Mouse (Mus musculus) limb, embryonic 14.5 days (tissue): ENCODE data around the gene Tmem233. TPM values are rescaled to one million over a fixed set of nuclear protein-coding genes. Genes with fewer than 3 reads are reported as not detected.

Source experiments
- ATAC-seq: fragments of 200-750 bp; cut with Nextera tagmentation; 2 replicates; pipeline ENCODE4 v1.8.0; 2017; ENCODE audit warnings: low read depth, moderate number of reproducible peaks, moderate TSS enrichment; ENCODE audit not compliant: low FRiP score
- DNase-seq: peaks from one replicate; pipeline ENCODE4 v3.0.0-alpha.2; 2015; ENCODE audit warnings: low spot score
- H3K27ac ChIP-seq: fragments of 300-500 bp; sonication (generic); replicated peaks from 2 replicates; pipeline ENCODE4 v1.5.1; 2014; ENCODE audit warnings: low read depth, mild to moderate bottlenecking, low read length, moderate library complexity, mixed read lengths
- H3K27me3 ChIP-seq: fragments of 300-500 bp; sonication (generic); 2 replicates; pipeline ENCODE4 v1.6.1; 2014; ENCODE audit warnings: low read length, mixed read lengths; ENCODE audit not compliant: control insufficient read depth, insufficient read depth
- H3K36me3 ChIP-seq: fragments of 300-500 bp; sonication (generic); 2 replicates; pipeline ENCODE4 v1.6.1; 2014; ENCODE audit warnings: mild to moderate bottlenecking, low read length, moderate library complexity, mixed read lengths; ENCODE audit not compliant: control insufficient read depth, insufficient read depth
- H3K4me1 ChIP-seq: fragments of 300-500 bp; sonication (generic); 2 replicates; pipeline ENCODE4 v1.6.1; 2014; ENCODE audit warnings: antibody characterized with exemption, low read length, mixed read lengths; ENCODE audit not compliant: control insufficient read depth, insufficient read depth
- H3K4me2 ChIP-seq: fragments of 300-500 bp; sonication (generic); replicated peaks from 2 replicates; pipeline ENCODE4 v1.6.1; 2014; ENCODE audit warnings: low read depth, mild to moderate bottlenecking, low read length, moderate library complexity; ENCODE audit not compliant: severe bottlenecking
- H3K4me3 ChIP-seq: fragments of 300-500 bp; sonication (generic); replicated peaks from 2 replicates; pipeline ENCODE4 v1.5.1; 2014; ENCODE audit warnings: low read length
- H3K9ac ChIP-seq: fragments of 300-500 bp; sonication (generic); 2 replicates; pipeline ENCODE4 v1.6.1; 2014; ENCODE audit warnings: mild to moderate bottlenecking, low read depth, low read length, moderate library complexity; ENCODE audit not compliant: severe bottlenecking
- H3K9me3 ChIP-seq: fragments of 300-500 bp; sonication (generic); 2 replicates; pipeline ENCODE4 v1.6.1; 2016; ENCODE audit warnings: low read length; ENCODE audit not compliant: control insufficient read depth
- POLR2A ChIP-seq: fragments of 200-500 bp; IDR thresholded peaks from 2 replicates; pipeline ENCODE4 v1.8.0; 2012; ENCODE audit warnings: inconsistent platforms, mild to moderate bottlenecking, moderate library complexity, borderline replicate concordance; ENCODE audit not compliant: insufficient read depth, insufficient read length; ENCODE audit errors: extremely low read depth
- WGBS: fragments of 180-500 bp; shearing (Covaris S2); extraction: QIAGEN DNeasy Blood & Tissue Kit; methylation state at CpG from one replicate; pipeline ENCODE4 v1.1.7; 2014; 5-methylcytosine and 5-hydroxymethylcytosine counted together
- polyA plus RNA-seq, 2 experiments: library from polyadenylated mRNA; depleted of rRNA in 1 of 2; stranded (reverse) in 1 of 2; unstranded in 1 of 2; fragments of >200 nt; fragmentation: Nextera tagmentation in 1 of 2; extraction: Ambion mirVana in 1 of 2; gene quantifications; 2 replicates each; pipeline versions ENCODE4 v1.2.1 to v1.2.3; 2012 to 2014

Gene Tmem233
- polyA plus RNA-seq, 2 experiments = 0.33 TPM; not detected in 1

- H3K4me1 ChIP-seq = peaks cover 8% of the 10 kb centered on the region; the same call in 1 of the 2 replicates
- 71% methylated on average over 7 of the region's 7 CpGs for WGBS
- H3K4me3 ChIP-seq = peak overlapping the region; percentile 77
- TF ChIP-seq POLR2A = no peak
- no peak for ATAC-seq
- H3K36me3 ChIP-seq = peaks cover 38% of the 10 kb centered on the region
- DNase-seq = no peak
- H3K9ac ChIP-seq = peak overlapping the region; percentile 84; the same call in 1 of the 2 replicates
- no peaks in the 10 kb centered on the region for H3K9me3 ChIP-seq
- H3K27ac ChIP-seq = no peak overlapping the region
- peak overlapping the region; percentile 86 for H3K4me2 ChIP-seq
- no peaks in the 10 kb centered on the region for H3K27me3 ChIP-seq
Observed at GRCm38 (mm10) chr5:116022658-116023200, 60.3 kb downstream of the Tmem233 start.

DNA sequence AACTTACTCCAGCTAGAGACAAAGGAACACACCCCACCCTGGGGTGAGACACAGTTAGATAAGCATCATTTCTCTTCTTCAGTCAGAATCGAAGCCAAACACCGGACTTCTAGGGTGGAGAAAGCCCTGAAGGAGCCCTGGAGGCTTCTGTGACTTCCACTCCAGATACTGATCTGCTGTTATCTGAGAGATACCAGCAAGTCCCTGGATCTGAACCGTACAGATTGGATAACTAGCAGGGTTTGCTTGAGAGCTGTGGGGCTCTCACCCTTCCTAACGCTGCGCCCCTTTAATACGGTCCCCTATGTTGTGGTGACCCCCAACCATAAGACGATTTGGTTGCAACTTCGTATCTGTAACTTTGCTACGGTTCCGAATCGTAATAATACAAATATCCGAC, 60.9 kb downstream of the Tmem233 start:
- Histone ChIP-seq H3K4me2 (no peak overlapping the region; the same call in 1 of the 2 replicates), H3K27me3 (no peaks in the 10 kb centered on the region), H3K36me3 (peaks cover 44% of the 10 kb centered on the region), H3K27ac (no peak overlapping the region), H3K9ac (no peak overlapping the region), H3K9me3 (no peaks in the 10 kb centered on the region), H3K4me1 (peaks cover 8% of the 10 kb centered on the region; the same call in 1 of the 2 replicates), H3K4me3 (no peak overlapping the region)
- TF ChIP-seq POLR2A = no peak
- 91% methylated on average over 12 of the region's 12 CpGs for WGBS
- DNase-seq = no peak
- ATAC-seq = no peak

DNA sequence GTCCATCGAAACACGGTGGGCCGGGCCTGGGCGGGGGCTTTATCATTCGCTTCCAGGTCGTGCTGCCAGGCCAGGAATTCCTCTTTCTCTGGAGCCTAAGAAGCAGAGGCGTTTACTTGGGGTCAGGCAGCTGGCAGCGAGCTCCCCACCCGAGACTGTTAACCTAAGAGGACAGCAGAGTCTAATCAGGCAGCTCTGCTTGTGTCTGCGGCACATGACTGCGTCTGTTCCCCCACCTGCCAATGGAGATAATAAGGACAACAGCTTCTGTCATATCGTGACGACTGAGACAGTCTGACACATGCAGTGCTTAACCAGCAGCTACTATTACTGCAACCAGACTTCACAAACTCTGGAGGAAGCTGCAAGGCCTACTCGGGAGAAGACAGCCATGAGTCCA, 61.5 kb downstream of the Tmem233 start:
- no peak overlapping the region for H3K9ac ChIP-seq
- peaks cover 49% of the 10 kb centered on the region for H3K36me3 ChIP-seq
- WGBS = 90% methylated on average over 14 of the region's 14 CpGs
- H3K27ac ChIP-seq = no peak overlapping the region
- no peak overlapping the region for H3K4me3 ChIP-seq
- peaks cover 8% of the 10 kb centered on the region; the same call in 1 of the 2 replicates for H3K4me1 ChIP-seq
- H3K4me2 ChIP-seq = no peak overlapping the region
- no peaks in the 10 kb centered on the region for H3K27me3 ChIP-seq
- no peak for TF ChIP-seq POLR2A
- H3K9me3 ChIP-seq = no peaks in the 10 kb centered on the region
- ATAC-seq = no peak
- DNase-seq = no peak

GRCm38 (mm10) chr5:116019371-116019770, 63.7 kb downstream of the Tmem233 start:
- DNase-seq = no peak
- H3K4me2 ChIP-seq = no peak overlapping the region
- H3K9me3 ChIP-seq = no peaks in the 10 kb centered on the region
- H3K36me3 ChIP-seq = peaks cover 71% of the 10 kb centered on the region
- H3K4me3 ChIP-seq = no peak overlapping the region
- WGBS = 67% methylated on average over 11 of the region's 11 CpGs
- peaks cover 8% of the 10 kb centered on the region; the same call in 1 of the 2 replicates for H3K4me1 ChIP-seq
- H3K27ac ChIP-seq = no peak overlapping the region
- TF ChIP-seq POLR2A = no peak
- no peaks in the 10 kb centered on the region for H3K27me3 ChIP-seq
- ATAC-seq = no peak
- H3K9ac ChIP-seq = no peak overlapping the region

- no peak for DNase-seq
- TF ChIP-seq POLR2A = no peak
- no peaks in the 10 kb centered on the region for H3K27me3 ChIP-seq
- H3K9me3 ChIP-seq = no peaks in the 10 kb centered on the region
- H3K4me1 ChIP-seq = peaks cover 8% of the 10 kb centered on the region; the same call in 1 of the 2 replicates
- no peak overlapping the region for H3K4me3 ChIP-seq
- no peak overlapping the region for H3K27ac ChIP-seq
- peaks cover 77% of the 10 kb centered on the region for H3K36me3 ChIP-seq
- H3K4me2 ChIP-seq = no peak overlapping the region
- 75% methylated on average over 6 of the region's 6 CpGs for whole genome bisulfite sequencing
- H3K9ac ChIP-seq = no peak overlapping the region
- ATAC-seq = no peak
Observed at GRCm38 (mm10) chr5:116018784-116019183, 64.3 kb downstream of the Tmem233 start.
